Mouse (Mus musculus): Measurements from ENCODE around the gene Ptpn18.

DNA sequence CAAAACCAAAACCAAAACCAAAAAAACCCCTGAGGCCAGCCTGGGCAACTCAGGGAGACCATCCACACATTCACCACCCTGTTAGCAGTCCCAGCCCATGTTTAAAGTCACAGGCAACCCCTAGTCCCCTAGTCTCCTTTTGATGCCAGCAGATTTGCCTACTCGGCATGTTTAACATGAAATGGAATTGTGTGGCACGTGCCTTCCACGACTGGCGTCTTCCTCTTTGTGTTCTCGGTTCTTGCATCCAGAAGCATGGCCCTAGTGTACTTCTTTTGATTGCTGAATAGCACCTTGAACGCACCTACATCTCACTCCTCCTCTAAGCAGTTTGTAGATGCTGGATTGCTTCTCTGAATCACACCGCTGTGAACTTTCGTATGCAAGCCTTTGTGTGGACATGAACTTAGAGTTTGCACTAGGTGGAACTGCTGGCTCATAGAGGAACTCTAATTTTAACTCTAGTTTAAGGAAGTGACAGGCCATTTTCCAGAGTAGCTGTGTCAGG, 4.8 kb downstream of the Ptpn18 start:
- TF ChIP-seq CTCF (IDR thresholded peaks at IDR 0.05; ENCODE audit: low read depth) (no peak), EP300 (IDR thresholded peaks at IDR 0.05; ENCODE audit: low read depth) (no peak)

All from liver, postnatal 0 days (tissue).